Mouse (Mus musculus) lung, adult 2 months (tissue): ENCODE data around the gene Cdadc1.

Experiments used
- CTCF ChIP-seq: fragments of 200-500 bp; IDR thresholded peaks from 2 replicates; pipeline ENCODE4 v1.5.1; 2011; ENCODE audit warnings: mild to moderate bottlenecking, low read length, control low read depth; ENCODE audit not compliant: insufficient read depth
- POLR2A ChIP-seq: fragments of 200-500 bp; IDR thresholded peaks from 2 replicates; pipeline ENCODE4 v1.6.1; 2011; ENCODE audit warnings: low read depth, mild to moderate bottlenecking, control low read depth, low read length, borderline replicate concordance; ENCODE audit errors: extremely low read depth

DNA sequence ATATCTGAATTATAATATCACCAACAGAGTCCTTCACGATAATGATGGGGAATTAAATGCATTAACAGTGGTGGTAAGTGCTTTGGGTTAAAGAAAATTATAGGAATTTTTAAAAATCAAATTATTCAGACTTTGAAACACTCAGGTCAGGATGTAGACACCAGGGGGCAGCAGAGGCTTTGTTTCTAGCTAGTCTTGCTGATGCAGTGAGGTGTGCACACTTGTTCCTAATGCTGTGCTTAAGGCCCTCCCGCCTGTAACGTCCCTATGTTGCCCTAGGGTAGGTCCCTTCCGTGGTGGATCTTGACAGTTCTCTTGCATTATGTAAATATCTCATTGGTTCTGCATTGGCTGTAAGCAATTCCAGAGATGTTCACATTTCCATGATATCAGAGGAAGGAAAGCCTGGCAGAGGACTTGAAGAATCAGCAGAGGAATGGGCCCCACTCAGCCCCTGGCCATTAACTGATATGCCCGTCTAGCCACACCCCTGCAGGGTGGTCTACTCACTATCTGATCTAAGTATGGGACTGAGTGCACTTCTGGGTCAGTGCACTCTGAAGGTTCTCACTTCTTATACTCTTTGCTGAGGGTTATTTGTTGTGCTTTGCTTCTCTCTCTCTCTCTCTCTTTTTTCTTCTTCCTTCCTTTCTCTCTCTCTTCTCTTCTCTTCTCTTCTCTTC lies 8.1 kb upstream of the Cdadc1 start:
- TF ChIP-seq POLR2A (no peak), CTCF (peak; percentile 38)
